Mouse (Mus musculus): ENCODE measurements at regions not wholly inside any gene's neighbourhood (a gene's known extent, or its start where the extent isn't known, plus 50 kb on each side); places are given as distances from the start of the nearest gene placed in this dataset.

DNA sequence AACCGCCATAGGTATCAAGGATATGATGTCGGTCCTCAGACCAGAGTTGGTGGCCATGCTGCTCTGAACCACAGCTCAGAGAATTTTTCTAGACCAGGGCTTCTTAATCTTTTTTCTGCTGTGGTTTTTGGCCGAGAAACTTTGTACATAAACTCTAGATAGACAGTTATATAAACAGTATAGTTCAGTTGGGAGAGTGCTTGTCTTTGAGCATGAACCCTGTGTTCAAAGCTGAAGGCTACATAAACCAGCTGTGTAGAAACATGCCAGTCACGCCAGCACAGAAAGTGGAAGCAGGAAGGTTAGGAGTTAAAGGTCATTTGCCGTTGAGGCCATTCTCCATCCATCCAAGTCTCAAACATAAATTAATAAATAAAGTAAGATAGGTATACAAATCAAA is 90.6 kb upstream of the Lclat1 start:
- no peak overlapping the region for H3K27ac ChIP-seq (ENCODE audit: insufficient read depth, low read length)
- TF ChIP-seq CTCF (IDR thresholded peaks at IDR 0.05; ENCODE audit: extremely low read depth, insufficient read depth, low read length) (no peak), POLR2A (IDR thresholded peaks at IDR 0.05; ENCODE audit: extremely low read depth, insufficient read depth, low read length) (no peak)
- no peaks in the 10 kb centered on the region for H3K4me1 ChIP-seq (ENCODE audit: control insufficient read depth, insufficient read depth, low read length)
- no peak overlapping the region for H3K4me3 ChIP-seq (ENCODE audit: insufficient read depth, low read length)

DNA sequence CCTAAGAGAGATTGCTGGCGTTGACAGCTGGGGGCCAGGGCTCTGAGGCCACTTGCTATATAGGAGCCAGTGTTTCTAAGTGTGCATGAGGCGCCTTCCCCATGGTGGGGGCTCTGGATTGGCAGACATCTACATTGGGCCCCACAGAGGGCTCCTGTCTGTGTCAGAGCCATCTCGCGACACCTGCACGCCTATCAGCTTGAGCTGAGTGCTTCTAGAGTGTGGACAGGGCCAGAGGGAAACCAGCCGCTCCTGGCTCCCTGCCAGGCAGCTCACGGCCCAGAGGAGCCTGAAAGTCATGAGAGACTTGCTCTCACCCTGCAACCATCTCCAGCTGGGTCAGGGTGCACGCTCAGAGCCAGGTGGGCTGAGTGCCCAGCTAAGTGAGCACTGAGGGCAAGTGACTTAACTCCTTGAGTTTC is 85.1 kb upstream of the Lclat1 start:
- H3K4me3 ChIP-seq (ENCODE audit: insufficient read depth, low read length), result no peak overlapping the region
- no peak for TF ChIP-seq POLR2A (IDR thresholded peaks at IDR 0.05; ENCODE audit: extremely low read depth, insufficient read depth, low read length)
- no peak for TF ChIP-seq CTCF (IDR thresholded peaks at IDR 0.05; ENCODE audit: extremely low read depth, insufficient read depth, low read length)
- H3K4me1 ChIP-seq (ENCODE audit: control insufficient read depth, insufficient read depth, low read length), result no peaks in the 10 kb centered on the region
- H3K27ac ChIP-seq (ENCODE audit: insufficient read depth, low read length), result no peak overlapping the region

DNA sequence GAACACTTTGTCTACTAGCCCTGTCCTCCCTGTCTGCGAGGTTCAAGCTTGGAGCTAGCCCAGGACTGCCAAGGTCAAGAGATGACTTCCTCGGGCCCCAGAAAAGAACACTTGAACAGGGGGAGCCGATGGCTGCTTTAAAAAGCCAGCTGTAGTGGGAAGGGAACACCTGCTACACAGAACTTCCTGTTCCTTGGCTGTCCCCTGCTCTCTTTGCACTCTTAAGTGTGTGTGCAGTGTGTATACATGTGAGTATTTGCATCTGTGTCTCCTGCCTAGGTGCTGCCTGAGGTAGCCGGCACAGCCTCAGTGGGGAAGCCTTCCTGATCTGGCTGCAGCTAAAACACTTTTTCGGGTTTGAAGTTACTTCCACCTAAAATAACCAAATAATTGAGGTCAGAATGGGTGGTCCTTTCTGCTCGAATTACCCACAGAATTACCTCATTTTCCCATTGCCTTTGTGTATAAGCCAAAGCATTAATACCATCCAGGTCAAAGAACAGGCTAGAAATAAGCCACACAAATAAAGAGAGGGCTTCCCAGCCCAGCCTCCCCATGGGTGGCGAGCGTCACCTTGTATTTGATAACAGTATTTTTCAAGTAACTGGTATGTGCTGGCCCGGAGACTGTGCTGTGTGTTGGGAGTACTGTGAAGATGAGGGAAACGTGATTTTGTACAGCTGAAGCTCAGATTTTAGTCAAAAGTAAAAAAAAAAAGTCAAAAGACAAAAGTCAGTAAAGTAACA is 84.2 kb upstream of the Lclat1 start:
- no peak overlapping the region for H3K27ac ChIP-seq (ENCODE audit: insufficient read depth, low read length)
- H3K4me3 ChIP-seq (ENCODE audit: insufficient read depth, low read length), result no peak overlapping the region
- no peak for TF ChIP-seq CTCF (IDR thresholded peaks at IDR 0.05; ENCODE audit: extremely low read depth, insufficient read depth, low read length)
- TF ChIP-seq POLR2A (IDR thresholded peaks at IDR 0.05; ENCODE audit: extremely low read depth, insufficient read depth, low read length), result no peak
- no peaks in the 10 kb centered on the region for H3K4me1 ChIP-seq (ENCODE audit: control insufficient read depth, insufficient read depth, low read length)

DNA sequence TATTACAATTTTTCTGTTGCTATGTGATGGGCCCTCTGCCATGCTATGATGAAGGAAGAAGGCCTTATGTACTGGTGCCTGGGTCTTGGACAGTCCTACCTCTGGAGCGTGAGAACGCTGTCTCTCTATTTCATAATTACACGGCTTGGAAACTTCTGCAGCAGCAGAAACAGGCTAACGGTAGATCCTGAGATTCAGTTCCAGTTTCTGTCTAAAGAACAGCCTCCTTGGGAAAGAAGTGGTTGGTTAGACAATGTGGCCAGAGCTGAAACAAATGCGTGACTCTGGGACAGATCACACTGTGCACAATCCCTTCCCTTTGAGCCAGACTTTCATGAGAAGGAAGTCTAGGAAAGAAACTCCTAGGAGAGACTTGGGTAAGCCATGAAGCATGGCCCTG is 80.7 kb upstream of the Lclat1 start:
- TF ChIP-seq POLR2A (IDR thresholded peaks at IDR 0.05; ENCODE audit: extremely low read depth, insufficient read depth, low read length), result no peak
- no peak for TF ChIP-seq CTCF (IDR thresholded peaks at IDR 0.05; ENCODE audit: extremely low read depth, insufficient read depth, low read length)
- Histone ChIP-seq H3K27ac (ENCODE audit: insufficient read depth, low read length) (no peak overlapping the region), H3K4me1 (ENCODE audit: control insufficient read depth, insufficient read depth, low read length) (no peaks in the 10 kb centered on the region), H3K4me3 (ENCODE audit: insufficient read depth, low read length) (no peak overlapping the region)

DNA sequence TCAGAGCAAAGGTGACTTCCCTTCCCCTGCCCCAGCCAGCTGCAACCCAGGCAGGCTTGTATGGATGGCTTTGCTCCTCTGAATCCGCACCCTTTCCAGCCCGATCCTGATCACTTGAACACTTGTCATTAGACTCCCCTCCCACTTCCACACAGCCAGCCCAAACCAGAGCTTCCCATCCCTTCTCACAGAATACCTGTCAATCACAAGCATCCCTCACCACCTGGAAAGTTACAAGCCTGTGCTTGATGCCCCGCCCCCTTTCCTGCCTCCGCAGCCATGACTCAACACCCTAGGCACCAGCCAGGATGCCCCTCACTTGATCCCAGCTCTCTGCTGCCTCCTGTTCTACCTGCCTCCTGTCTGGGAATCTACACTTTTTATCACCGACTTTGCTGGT is 76.0 kb upstream of the Lclat1 start:
- H3K27ac ChIP-seq (ENCODE audit: insufficient read depth, low read length), result no peak overlapping the region
- TF ChIP-seq POLR2A (IDR thresholded peaks at IDR 0.05; ENCODE audit: extremely low read depth, insufficient read depth, low read length) (no peak), CTCF (IDR thresholded peaks at IDR 0.05; ENCODE audit: extremely low read depth, insufficient read depth, low read length) (no peak)
- H3K4me3 ChIP-seq (ENCODE audit: insufficient read depth, low read length), result no peak overlapping the region
- no peaks in the 10 kb centered on the region for H3K4me1 ChIP-seq (ENCODE audit: control insufficient read depth, insufficient read depth, low read length)

DNA sequence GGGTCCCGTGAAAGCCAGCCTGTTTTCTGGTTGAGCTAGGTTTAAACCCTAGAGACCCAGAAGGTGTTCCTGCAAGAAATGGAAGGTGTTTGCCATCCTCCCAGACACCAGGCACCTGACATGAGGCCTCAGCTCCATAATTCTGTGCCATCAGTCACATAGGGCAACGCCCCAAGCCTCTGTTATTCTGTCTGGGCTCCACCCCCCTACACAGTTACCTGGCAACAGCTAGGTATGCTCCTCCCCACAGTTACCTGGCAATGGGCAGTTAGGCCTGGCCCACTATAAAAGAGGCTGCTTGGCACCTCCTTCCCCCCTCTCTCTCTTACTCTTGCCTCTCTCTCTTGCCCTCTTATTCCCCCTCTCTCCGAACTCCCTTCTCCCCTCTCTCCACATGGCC is 75.5 kb upstream of the Lclat1 start:
- TF ChIP-seq CTCF (IDR thresholded peaks at IDR 0.05; ENCODE audit: extremely low read depth, insufficient read depth, low read length) (no peak), POLR2A (IDR thresholded peaks at IDR 0.05; ENCODE audit: extremely low read depth, insufficient read depth, low read length) (no peak)

DNA sequence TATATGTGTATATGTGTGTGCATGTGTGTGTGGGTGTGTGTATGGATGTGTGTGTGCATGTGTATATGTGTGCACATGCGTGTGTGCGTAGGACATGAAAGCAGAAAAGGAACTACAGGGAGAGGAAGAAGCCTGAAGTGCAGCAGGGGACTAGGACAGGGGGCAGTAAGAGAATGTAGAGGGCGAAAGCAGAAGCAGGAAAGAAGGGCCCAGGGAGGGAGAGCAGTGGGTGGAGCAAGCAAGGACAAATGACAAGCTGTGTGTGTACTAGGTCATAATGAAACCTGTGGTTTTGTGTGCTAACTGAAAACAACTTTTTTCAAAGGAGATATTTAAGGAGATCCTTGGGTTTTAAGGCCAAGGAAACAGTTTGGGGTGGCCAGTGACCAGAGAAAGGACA is 73.4 kb upstream of the Lclat1 start:
- Histone ChIP-seq H3K4me1 (ENCODE audit: control insufficient read depth, insufficient read depth, low read length) (no peaks in the 10 kb centered on the region; the same call in 1 of the 2 replicates), H3K27ac (ENCODE audit: insufficient read depth, low read length) (no peak overlapping the region), H3K4me3 (ENCODE audit: insufficient read depth, low read length) (no peak overlapping the region)
- TF ChIP-seq POLR2A (IDR thresholded peaks at IDR 0.05; ENCODE audit: extremely low read depth, insufficient read depth, low read length), result no peak
- TF ChIP-seq CTCF (IDR thresholded peaks at IDR 0.05; ENCODE audit: extremely low read depth, insufficient read depth, low read length), result no peak

More for the DNA sequence above, 75.5 kb upstream of the Lclat1 start:
- Histone ChIP-seq H3K4me3 (ENCODE audit: insufficient read depth, low read length) (no peak overlapping the region), H3K27ac (ENCODE audit: insufficient read depth, low read length) (no peak overlapping the region), H3K4me1 (ENCODE audit: control insufficient read depth, insufficient read depth, low read length) (no peaks in the 10 kb centered on the region; the same call in 1 of the 2 replicates)

DNA sequence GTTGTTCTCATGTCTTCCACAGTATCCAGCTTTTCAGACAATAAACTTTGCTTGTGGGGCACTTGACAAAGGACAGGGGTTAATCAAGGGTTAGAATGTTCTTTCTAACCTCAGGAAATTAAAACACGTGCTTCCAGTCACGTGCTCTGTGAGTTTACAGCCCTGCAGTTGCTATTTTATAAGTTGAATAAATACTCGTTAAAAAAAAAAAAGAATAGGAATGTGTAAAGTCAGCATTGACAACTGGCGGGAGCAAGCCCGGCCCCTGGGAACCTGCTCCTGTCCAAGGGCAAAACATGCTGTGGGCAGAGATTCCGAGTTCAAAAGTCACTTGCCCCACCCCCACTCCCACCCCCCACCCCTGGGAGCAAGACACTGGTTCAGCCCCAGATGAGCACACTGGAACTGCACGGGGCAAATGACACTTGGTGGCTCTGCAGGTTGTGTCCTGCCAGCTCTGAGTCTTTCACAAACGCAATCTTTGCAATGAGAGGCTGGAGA is 72.8 kb upstream of the Lclat1 start:
- Histone ChIP-seq H3K27ac (ENCODE audit: insufficient read depth, low read length) (no peak overlapping the region), H3K4me3 (ENCODE audit: insufficient read depth, low read length) (no peak overlapping the region), H3K4me1 (ENCODE audit: control insufficient read depth, insufficient read depth, low read length) (no peaks in the 10 kb centered on the region; the same call in 1 of the 2 replicates)
- TF ChIP-seq POLR2A (IDR thresholded peaks at IDR 0.05; ENCODE audit: extremely low read depth, insufficient read depth, low read length) (no peak), CTCF (IDR thresholded peaks at IDR 0.05; ENCODE audit: extremely low read depth, insufficient read depth, low read length) (no peak)

DNA sequence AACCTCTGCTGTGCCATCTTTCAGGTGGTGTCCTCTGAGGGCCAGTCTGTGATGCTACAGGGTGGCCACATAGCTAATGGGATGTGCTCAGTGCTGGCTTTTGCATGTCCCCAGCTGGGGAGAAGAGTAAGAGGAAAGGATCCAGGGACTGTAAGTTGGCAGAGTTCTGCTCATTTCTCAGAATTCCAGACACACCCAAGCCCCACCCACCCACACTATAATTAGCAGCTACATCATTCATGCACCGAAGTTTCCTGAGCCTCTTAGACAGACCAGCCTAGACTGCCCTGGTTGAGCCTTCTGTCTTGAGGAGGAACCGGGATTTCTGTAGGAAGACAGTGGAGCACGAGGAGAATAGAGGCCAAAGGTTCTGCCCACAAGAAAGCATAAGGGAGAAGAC is 70.9 kb upstream of the Lclat1 start:
- Histone ChIP-seq H3K27ac (ENCODE audit: insufficient read depth, low read length) (no peak overlapping the region), H3K4me1 (ENCODE audit: control insufficient read depth, insufficient read depth, low read length) (no peaks in the 10 kb centered on the region; the same call in 1 of the 2 replicates), H3K4me3 (ENCODE audit: insufficient read depth, low read length) (no peak overlapping the region)
- TF ChIP-seq POLR2A (IDR thresholded peaks at IDR 0.05; ENCODE audit: extremely low read depth, insufficient read depth, low read length) (no peak), CTCF (IDR thresholded peaks at IDR 0.05; ENCODE audit: extremely low read depth, insufficient read depth, low read length) (no peak)

DNA sequence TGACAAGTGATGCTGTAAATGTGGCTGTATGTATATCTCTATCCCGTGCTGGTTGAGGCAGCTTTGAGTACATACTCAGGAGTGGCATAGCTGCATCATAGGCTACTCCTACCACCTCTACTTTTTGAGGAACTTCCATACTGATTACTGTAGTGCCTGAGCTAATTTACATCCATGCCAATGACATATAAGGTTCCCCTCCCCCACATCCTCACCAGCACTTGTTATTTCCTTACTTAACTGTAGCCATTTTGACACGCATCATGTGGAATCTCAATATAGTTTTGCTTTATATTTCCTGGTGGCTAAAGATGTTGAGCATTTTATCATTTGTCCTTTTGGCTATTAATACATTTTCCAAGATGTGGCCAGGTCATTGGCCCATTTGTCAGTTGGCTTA is 69.2 kb upstream of the Lclat1 start:
- no peak overlapping the region for H3K27ac ChIP-seq (ENCODE audit: insufficient read depth, low read length)
- no peak overlapping the region for H3K4me3 ChIP-seq (ENCODE audit: insufficient read depth, low read length)
- TF ChIP-seq POLR2A (IDR thresholded peaks at IDR 0.05; ENCODE audit: extremely low read depth, insufficient read depth, low read length), result no peak
- TF ChIP-seq CTCF (IDR thresholded peaks at IDR 0.05; ENCODE audit: extremely low read depth, insufficient read depth, low read length), result no peak
- H3K4me1 ChIP-seq (ENCODE audit: control insufficient read depth, insufficient read depth, low read length), result no peaks in the 10 kb centered on the region; the same call in 1 of the 2 replicates

Data from cortical plate, adult 2 months (tissue).